Mouse (Mus musculus) adrenal gland, adult 2 months (tissue): ENCODE measurements around the gene Lrrc74a. TPM values are rescaled to one million over a fixed set of nuclear protein-coding genes. Genes with fewer than 3 reads are reported as not detected.

ENCODE experiments used
- DNase-seq: peaks from one replicate; pipeline ENCODE4 v3.0.0; 2021
- long read RNA-seq: library from polyadenylated mRNA; stranded (forward); transcript quantifications from one replicate; pipeline ENCODE4 v2.0.0, GENCODE M21; 2021
- polyA plus RNA-seq: library from polyadenylated mRNA; depleted of rRNA; stranded (reverse); fragments of >200 nt; gene quantifications from 2 replicates; pipeline ENCODE4 v1.2.3, GENCODE M21; 2012; rRNA removed
- total RNA-seq, 2 experiments: library from RNA; stranded (reverse); gene quantifications; 2 replicates each; pipeline ENCODE4 v1.2.3; 2021

The Lrrc74a gene
- not detected for total RNA-seq
- not detected in 2 replicates for polyA plus RNA-seq
- long read RNA-seq = 0 reads

- DNase-seq = no peak
Measured at GRCm38 (mm10) chr12:86734319-86734810, at the start of gene Lrrc74a. TSS of gene Lrrc74a (plus strand) at chr12:86734369.

- no peak for DNase-seq
Measured at GRCm38 (mm10) chr12:86685275-86685674, 48.9 kb upstream of the Lrrc74a start.

- DNase-seq = no peak
Measured at GRCm38 (mm10) chr12:86686551-86687330, 47.4 kb upstream of the Lrrc74a start.

GRCm38 (mm10) chr12:86687445-86687955 lies 46.7 kb upstream of the Lrrc74a start:
- no peak for DNase-seq

DNA sequence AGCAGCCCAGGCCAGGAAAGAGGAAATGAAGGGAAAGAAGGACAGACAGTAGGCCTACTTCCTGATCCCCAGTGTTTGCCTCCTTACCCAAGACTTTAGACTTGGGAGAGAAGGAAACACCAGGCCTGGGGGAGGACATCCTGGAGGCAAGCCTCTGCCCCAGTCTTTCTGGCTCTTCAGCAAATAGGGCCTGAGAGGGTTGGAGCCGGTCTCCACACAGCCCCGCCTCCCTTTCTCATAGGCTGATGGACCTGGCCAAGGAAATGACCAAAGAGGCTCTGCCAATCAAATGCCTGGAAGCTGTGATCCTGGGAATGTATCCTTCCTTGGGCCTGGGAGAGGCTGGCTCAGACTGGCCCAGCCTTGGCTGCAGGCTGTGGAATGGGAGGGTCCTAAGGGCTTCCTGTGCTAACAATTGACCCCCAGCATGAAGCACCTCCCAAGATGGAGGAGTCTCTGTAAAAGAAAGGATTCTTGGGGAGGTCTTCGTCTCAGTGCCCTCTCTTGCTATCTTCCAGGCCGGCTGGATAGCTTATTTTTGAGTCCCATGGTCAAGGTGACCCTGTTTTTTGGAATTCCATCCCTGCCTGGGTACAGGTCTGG lies 46.1 kb upstream of the Lrrc74a start:
- no peak for DNase-seq

GRCm38 (mm10) chr12:86688917-86689316 lies 45.3 kb upstream of the Lrrc74a start:
- DNase-seq = no peak

- no peak for DNase-seq
Measured at GRCm38 (mm10) chr12:86690700-86691485, 43.3 kb upstream of the Lrrc74a start.

DNA sequence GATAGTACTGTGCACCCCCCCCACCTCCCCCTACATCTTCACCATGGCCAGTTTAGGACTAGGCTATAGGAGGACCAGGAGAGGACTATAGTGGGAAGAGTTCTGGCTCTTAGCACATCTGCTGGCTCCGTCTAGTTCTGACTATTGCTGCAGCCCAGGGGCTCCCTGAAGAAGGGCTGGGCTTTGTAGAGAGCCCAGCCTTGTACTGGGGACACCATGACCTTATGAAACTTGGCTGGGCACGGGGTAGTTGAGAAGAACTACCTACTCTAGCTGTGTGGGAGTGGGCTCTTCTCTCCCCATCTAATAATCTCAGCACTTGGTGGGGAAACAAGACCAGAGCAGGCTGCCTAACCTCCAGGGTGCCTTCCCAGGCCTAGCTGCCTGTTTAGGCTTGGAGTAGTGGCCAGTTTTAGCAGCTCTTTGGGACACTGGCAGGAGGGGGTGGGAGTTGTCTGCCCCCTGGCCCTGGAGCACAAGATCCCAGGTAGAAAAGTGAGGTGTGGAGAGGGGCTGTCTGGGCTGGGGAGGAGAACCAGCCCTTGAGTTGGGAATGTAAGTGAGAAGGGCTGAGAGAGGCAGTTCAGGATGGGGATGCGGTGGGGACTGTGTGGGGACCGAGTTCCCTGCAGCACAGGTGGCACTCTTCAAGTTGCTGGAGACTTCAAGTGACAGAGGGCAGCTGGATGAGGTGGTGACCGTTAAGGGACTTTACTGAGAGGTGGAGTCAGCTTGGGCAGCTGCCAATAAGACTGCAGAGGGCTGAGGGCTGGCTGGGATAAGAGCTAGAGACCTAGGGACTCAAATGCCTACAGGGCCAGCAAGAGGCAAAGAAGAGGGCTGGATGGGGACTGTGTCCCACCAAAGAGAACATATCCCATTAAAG lies 41.5 kb upstream of the Lrrc74a start:
- DNase-seq = no peak

DNA sequence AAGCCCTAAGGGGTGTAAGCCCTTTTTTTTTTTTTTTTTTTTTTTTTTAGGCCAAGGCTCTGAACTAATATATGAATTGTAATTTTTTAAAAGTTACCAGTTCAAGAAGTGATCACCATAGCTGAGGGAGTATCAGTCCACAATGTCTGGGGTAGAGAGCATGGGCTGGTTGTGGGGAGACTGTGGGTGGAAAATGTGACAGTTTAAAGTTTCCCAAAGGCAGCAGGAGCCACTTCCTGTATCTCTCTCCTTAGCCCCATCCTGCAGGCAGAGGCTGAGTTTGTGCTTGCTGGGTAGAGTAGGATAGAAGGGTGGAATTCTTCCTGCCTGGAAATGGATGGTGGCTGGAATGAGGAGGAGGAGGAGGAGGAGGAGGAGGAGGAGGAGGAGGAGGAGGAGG lies 40.8 kb upstream of the Lrrc74a start:
- DNase-seq = no peak

DNA sequence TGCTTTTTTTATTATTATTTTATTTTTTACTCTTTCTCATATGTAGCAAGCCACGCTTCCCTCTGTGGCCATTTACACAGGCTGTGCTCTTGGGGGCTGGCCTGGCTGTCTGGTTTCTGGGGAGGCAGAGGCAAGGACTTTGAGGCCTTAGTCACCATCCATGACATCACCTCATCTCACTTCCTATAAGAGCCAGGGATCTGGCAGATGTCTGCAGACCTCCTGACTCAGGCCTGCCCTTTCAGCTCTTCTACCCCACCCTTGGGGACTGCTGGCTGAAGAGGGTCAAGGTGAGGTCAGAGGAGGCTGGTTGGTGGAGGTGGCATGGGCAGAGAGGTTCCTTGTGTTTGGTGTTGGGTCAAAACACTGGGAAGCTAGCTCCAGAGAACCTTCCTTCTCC lies 39.7 kb upstream of the Lrrc74a start:
- peak; percentile 67 for DNase-seq

DNA sequence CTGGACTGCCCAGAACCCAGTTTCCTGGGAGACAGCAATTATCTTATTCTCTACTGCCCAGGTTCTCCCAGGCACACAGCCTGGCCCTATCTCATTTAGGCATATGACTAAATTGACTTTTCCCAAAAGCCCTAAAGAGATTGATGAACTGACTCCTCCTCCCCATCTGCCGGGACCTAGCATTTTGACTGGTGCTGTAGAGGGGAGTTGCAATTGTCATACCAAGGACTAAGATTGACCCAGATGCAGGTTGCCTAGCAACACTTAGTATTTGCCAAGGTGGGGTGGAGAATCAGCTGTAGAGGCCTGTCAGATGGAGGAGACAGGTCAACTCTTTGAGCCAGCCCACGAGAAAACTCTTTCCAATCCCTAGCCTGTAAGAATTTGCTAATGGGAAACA lies 36.2 kb upstream of the Lrrc74a start:
- DNase-seq = no peak

DNA sequence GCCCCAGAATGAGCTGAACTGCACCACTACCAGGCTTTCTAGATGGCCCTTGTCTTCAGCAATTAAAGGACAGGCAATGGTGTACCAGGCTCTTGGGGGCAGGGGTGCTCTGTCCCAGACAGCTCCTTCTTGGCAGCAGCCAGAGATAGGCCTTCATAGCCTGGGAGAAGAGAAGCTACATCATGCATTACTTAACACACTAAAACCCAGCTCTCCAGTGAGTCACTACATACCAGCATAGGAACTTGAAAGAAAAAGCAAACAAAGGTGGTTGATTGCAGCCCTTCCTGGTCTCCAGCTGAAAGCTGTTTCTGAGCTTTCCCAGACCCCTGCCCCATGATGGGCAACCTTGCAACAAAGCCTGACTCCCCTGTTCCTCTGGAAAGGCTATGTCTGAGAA lies 35.6 kb upstream of the Lrrc74a start:
- DNase-seq = no peak

DNA sequence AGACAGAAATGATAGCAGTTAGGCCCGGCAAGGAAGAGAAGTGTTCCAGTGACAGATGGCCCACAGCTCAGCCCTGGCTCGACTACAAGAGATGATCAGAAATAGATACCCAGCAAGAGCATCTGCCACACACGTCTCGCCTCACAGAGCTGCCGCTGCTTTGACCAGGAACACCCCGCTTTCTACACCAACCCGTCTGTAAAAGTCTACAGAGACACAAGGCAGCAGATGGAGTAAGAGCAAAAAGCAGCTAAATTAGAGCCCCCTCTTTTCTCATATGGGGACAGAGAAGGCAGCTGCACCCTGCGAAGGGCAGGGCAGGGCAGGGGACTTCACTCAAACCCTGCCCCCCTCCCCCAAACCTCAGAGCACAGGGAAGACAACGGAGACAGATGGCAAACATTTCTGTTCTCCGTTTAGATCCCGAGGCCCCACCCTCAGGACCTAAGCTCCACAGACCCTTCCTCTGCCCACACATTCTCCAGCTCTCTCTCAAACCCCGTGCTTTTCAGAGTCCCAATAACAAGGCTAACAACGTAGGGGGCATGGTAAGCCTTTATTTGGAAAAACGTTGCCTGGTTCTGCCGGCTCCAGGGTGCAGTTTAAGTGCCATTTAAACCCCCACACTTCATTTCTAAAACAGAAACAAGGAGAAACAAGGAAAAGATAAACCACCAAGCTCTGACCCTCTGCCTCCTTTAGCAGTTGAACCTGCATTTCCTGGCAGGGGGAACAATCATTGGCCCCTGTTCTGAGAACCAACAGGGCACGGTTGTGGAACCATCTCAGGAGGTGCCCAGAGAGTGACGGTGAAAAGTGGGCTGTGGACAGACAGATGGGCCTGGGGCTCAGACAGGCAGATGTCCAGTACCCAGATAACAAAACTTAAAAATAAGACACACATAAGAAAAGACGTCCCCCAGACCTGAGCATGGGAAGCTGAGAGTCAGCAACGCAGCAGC lies 33.9 kb upstream of the Lrrc74a start:
- DNase-seq = no peak

- DNase-seq = no peak
Measured at GRCm38 (mm10) chr12:86700927-86701310, 33.2 kb upstream of the Lrrc74a start.

GRCm38 (mm10) chr12:86701491-86701890 lies 32.7 kb upstream of the Lrrc74a start:
- DNase-seq = no peak

- DNase-seq = no peak
Measured at GRCm38 (mm10) chr12:86702690-86703089, 31.5 kb upstream of the Lrrc74a start.

DNA sequence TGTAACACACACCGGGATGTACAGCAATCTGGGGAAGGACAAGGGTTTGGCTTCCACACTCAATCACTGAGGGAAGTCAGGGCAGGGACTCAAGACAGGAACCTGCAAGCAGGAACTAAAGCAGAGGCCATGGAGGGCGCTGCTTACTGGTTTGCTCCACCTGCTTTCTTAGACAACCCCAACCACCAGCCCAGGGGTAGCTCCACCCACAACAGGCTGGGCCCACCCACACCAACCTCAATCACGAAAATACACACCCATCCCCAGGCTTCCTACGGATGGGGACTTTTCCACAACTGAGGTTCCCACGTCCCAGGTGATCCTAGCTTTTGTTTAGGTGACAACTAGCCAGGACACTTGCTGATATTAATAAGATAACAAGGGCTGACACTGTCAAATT lies 28.3 kb upstream of the Lrrc74a start:
- no peak for DNase-seq

DNA sequence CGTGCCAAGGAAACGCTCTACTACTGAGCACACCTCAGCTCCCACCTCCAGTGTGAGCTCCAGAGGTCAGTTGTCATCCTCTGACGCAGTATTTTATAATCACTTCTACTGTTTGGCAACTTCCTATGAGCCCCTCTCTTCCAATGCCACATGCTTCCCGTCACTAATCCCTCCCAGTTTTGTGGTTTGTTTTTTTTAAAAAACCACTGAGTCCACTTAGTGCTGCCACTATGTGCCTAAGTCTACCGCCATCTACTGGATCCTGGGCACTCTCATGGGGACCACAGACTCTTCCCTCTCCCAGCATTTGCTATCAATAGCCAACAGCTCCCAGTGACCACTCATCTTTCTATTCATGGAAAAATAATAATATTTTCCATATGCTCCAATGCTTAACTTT lies 20.1 kb upstream of the Lrrc74a start:
- no peak for DNase-seq

DNA sequence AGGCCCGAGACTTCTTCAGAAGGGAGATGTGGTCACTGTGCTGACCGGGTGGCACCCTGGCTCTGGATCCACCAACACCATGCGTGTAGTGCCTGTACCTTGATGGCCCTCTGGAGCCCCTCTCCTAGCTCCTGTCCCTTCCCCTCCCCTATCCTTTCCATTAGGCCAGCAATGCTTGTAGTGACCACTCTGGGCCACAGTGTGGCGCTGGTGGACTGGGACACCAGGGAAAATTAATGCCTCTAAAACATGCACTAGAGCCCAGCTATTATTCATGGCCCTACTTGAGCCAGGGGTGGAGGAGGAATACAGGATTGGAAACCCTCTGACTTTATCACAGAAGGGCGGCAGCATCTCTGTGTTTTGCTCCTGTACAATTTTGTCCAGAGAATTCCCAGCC lies 18.8 kb upstream of the Lrrc74a start:
- DNase-seq = peak; percentile 72

GRCm38 (mm10) chr12:86716962-86717361 lies 17.2 kb upstream of the Lrrc74a start:
- DNase-seq = no peak
